Mouse (Mus musculus): ENCODE results near the gene Ces3a. TPM values are rescaled to one million over a fixed set of nuclear protein-coding genes. Genes with fewer than 3 reads are reported as not detected.
"Not testable (repeated sequence)": the region's sequence is repeated elsewhere in the genome, so short reads cannot be mapped to it uniquely, and the experiment has no call there.

Gene Ces3a
- polyA plus RNA-seq, 1 experiment from 2014 or later = not detected

- 72% methylated on average over 1 of the region's 1 CpGs for WGBS
- Histone ChIP-seq H3K4me3 (replicated peaks; ENCODE audit: low read depth, low read length) (no peak overlapping the region), H3K4me2 (ENCODE audit: low read length) (no peak overlapping the region), H3K9ac (replicated peaks; ENCODE audit: low read length) (no peak overlapping the region), H3K36me3 (ENCODE audit: control insufficient read depth, insufficient read depth, low read length) (no peaks in the 10 kb centered on the region), H3K27me3 (ENCODE audit: control insufficient read depth, insufficient read depth, low read length) (no peaks in the 10 kb centered on the region), H3K27ac (replicated peaks; ENCODE audit: low read depth, low read length) (no peak overlapping the region), H3K9me3 (ENCODE audit: control insufficient read depth, low read length) (no peaks in the 10 kb centered on the region), H3K4me1 (ENCODE audit: control insufficient read depth, insufficient read depth, low read length) (no peaks in the 10 kb centered on the region)
- ATAC-seq (ENCODE audit: low FRiP score, low TSS enrichment) = no peak
- DNase-seq = no peak
Observed at GRCm38 (mm10) chr8:105043510-105043909, 4.9 kb upstream of the Ces3a start.

- Histone ChIP-seq H3K4me3 (replicated peaks; ENCODE audit: low read depth, low read length) (no peak overlapping the region), H3K27me3 (ENCODE audit: control insufficient read depth, insufficient read depth, low read length) (no peaks in the 10 kb centered on the region), H3K9me3 (ENCODE audit: control insufficient read depth, low read length) (no peaks in the 10 kb centered on the region), H3K27ac (replicated peaks; ENCODE audit: low read depth, low read length) (no peak overlapping the region), H3K4me2 (ENCODE audit: low read length) (no peak overlapping the region), H3K36me3 (ENCODE audit: control insufficient read depth, insufficient read depth, low read length) (no peaks in the 10 kb centered on the region), H3K4me1 (ENCODE audit: control insufficient read depth, insufficient read depth, low read length) (no peaks in the 10 kb centered on the region), H3K9ac (replicated peaks; ENCODE audit: low read length) (no peak overlapping the region)
- no peak for ATAC-seq (ENCODE audit: low FRiP score, low TSS enrichment)
- 92% methylated on average over 3 of the region's 3 CpGs for WGBS
- no peak for DNase-seq
Observed at GRCm38 (mm10) chr8:105045824-105046401, 2.5 kb upstream of the Ces3a start.

GRCm38 (mm10) chr8:105056211-105056610, 7.8 kb downstream of the Ces3a start:
- no peaks in the 10 kb centered on the region for H3K4me1 ChIP-seq (ENCODE audit: control insufficient read depth, insufficient read depth, low read length)
- no peak overlapping the region for H3K27ac ChIP-seq (replicated peaks; ENCODE audit: low read depth, low read length)
- H3K27me3 ChIP-seq (ENCODE audit: control insufficient read depth, insufficient read depth, low read length) = no peaks in the 10 kb centered on the region
- no peaks in the 10 kb centered on the region for H3K36me3 ChIP-seq (ENCODE audit: control insufficient read depth, insufficient read depth, low read length)
- 91% methylated on average over 4 of the region's 4 CpGs for WGBS
- no peak overlapping the region for H3K4me2 ChIP-seq (ENCODE audit: low read length)
- ATAC-seq (ENCODE audit: low FRiP score, low TSS enrichment) (no peak), DNase-seq (no peak)
- H3K9ac ChIP-seq (replicated peaks; ENCODE audit: low read length) = no peak overlapping the region
- no peaks in the 10 kb centered on the region for H3K9me3 ChIP-seq (ENCODE audit: control insufficient read depth, low read length)
- no peak overlapping the region for H3K4me3 ChIP-seq (replicated peaks; ENCODE audit: low read depth, low read length)

DNA sequence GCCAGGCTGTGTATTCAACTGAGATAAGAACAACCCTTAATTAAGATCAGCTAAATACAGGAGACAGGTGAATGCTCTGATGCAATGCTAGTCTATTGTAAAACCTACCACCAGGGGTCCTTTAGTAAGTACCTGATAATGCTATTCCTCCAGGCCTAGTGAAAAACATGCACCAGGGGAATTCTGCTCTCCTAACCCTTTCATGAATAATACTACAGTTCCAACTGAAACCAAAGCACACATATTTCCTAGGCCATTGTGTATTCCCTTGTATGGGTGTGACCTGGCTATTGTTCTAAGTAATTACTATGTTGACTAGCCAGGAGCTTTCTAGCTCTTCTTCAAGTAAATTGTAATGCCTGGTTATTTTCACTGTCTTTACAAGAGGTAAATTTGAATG, 11.7 kb downstream of the Ces3a start:
- Histone ChIP-seq H3K4me1 (ENCODE audit: control insufficient read depth, insufficient read depth, low read length) (no peaks in the 10 kb centered on the region), H3K27ac (replicated peaks; ENCODE audit: low read depth, low read length) (no peak overlapping the region), H3K9ac (replicated peaks; ENCODE audit: low read length) (no peak overlapping the region), H3K4me2 (ENCODE audit: low read length) (no peak overlapping the region), H3K36me3 (ENCODE audit: control insufficient read depth, insufficient read depth, low read length) (no peaks in the 10 kb centered on the region), H3K27me3 (ENCODE audit: control insufficient read depth, insufficient read depth, low read length) (no peaks in the 10 kb centered on the region), H3K4me3 (replicated peaks; ENCODE audit: low read depth, low read length) (no peak overlapping the region), H3K9me3 (ENCODE audit: control insufficient read depth, low read length) (no peaks in the 10 kb centered on the region)
- no peak for DNase-seq
- ATAC-seq (ENCODE audit: low FRiP score, low TSS enrichment) = no peak

GRCm38 (mm10) chr8:105066761-105067160, 18.4 kb downstream of the Ces3a start:
- no peak for ATAC-seq (ENCODE audit: low FRiP score, low TSS enrichment)

GRCm38 (mm10) chr8:105067905-105068304, 19.5 kb downstream of the Ces3a start:
- not testable (repeated sequence) for H3K4me1 ChIP-seq (ENCODE audit: control insufficient read depth, insufficient read depth, low read length); DNase-seq; H3K27me3 ChIP-seq (ENCODE audit: control insufficient read depth, insufficient read depth, low read length); H3K36me3 ChIP-seq (ENCODE audit: control insufficient read depth, insufficient read depth, low read length); H3K4me3 ChIP-seq (replicated peaks; ENCODE audit: low read depth, low read length); H3K9me3 ChIP-seq (ENCODE audit: control insufficient read depth, low read length); H3K27ac ChIP-seq (replicated peaks; ENCODE audit: low read depth, low read length); H3K4me2 ChIP-seq (ENCODE audit: low read length); ATAC-seq (ENCODE audit: low FRiP score, low TSS enrichment); H3K9ac ChIP-seq (replicated peaks; ENCODE audit: low read length)
- 80% methylated on average over 7 of the region's 7 CpGs for WGBS

More at GRCm38 (mm10) chr8:105066761-105067160, 18.4 kb downstream of the Ces3a start:
- Histone ChIP-seq H3K9ac (replicated peaks; ENCODE audit: low read length) (no peak overlapping the region), H3K4me1 (ENCODE audit: control insufficient read depth, insufficient read depth, low read length) (no peaks in the 10 kb centered on the region), H3K27ac (replicated peaks; ENCODE audit: low read depth, low read length) (no peak overlapping the region), H3K4me3 (replicated peaks; ENCODE audit: low read depth, low read length) (no peak overlapping the region), H3K36me3 (ENCODE audit: control insufficient read depth, insufficient read depth, low read length) (no peaks in the 10 kb centered on the region), H3K4me2 (ENCODE audit: low read length) (no peak overlapping the region), H3K27me3 (ENCODE audit: control insufficient read depth, insufficient read depth, low read length) (no peaks in the 10 kb centered on the region), H3K9me3 (ENCODE audit: control insufficient read depth, low read length) (no peaks in the 10 kb centered on the region)
- 12% methylated on average over 1 of the region's 1 CpGs for WGBS
- peak; percentile 76 for DNase-seq

- no peak for DNase-seq
- no peak overlapping the region for H3K27ac ChIP-seq (replicated peaks; ENCODE audit: low read depth, low read length)
- no peaks in the 10 kb centered on the region for H3K36me3 ChIP-seq (ENCODE audit: control insufficient read depth, insufficient read depth, low read length)
- H3K4me3 ChIP-seq (replicated peaks; ENCODE audit: low read depth, low read length) = no peak overlapping the region
- no peaks in the 10 kb centered on the region for H3K27me3 ChIP-seq (ENCODE audit: control insufficient read depth, insufficient read depth, low read length)
- no peaks in the 10 kb centered on the region for H3K4me1 ChIP-seq (ENCODE audit: control insufficient read depth, insufficient read depth, low read length)
- ATAC-seq (ENCODE audit: low FRiP score, low TSS enrichment) = no peak
- H3K9me3 ChIP-seq (ENCODE audit: control insufficient read depth, low read length) = no peaks in the 10 kb centered on the region; the same call in 1 of the 2 replicates
- no peak overlapping the region for H3K9ac ChIP-seq (replicated peaks; ENCODE audit: low read length)
- no peak overlapping the region for H3K4me2 ChIP-seq (ENCODE audit: low read length)
Observed at GRCm38 (mm10) chr8:105068971-105069370, 20.6 kb downstream of the Ces3a start.

- H3K4me1 ChIP-seq (ENCODE audit: control insufficient read depth, insufficient read depth, low read length) = no peaks in the 10 kb centered on the region
- no peak overlapping the region for H3K4me2 ChIP-seq (ENCODE audit: low read length)
- no peaks in the 10 kb centered on the region; the same call in 1 of the 2 replicates for H3K9me3 ChIP-seq (ENCODE audit: control insufficient read depth, low read length)
- DNase-seq = no peak
- no peak overlapping the region for H3K27ac ChIP-seq (replicated peaks; ENCODE audit: low read depth, low read length)
- WGBS = 94% methylated on average over 4 of the region's 4 CpGs
- no peak overlapping the region for H3K4me3 ChIP-seq (replicated peaks; ENCODE audit: low read depth, low read length)
- no peak for ATAC-seq (ENCODE audit: low FRiP score, low TSS enrichment)
- H3K36me3 ChIP-seq (ENCODE audit: control insufficient read depth, insufficient read depth, low read length) = no peaks in the 10 kb centered on the region
- H3K9ac ChIP-seq (replicated peaks; ENCODE audit: low read length) = no peak overlapping the region
- H3K27me3 ChIP-seq (ENCODE audit: control insufficient read depth, insufficient read depth, low read length) = no peaks in the 10 kb centered on the region
Observed at GRCm38 (mm10) chr8:105076601-105077000, 28.2 kb downstream of the Ces3a start.

- Histone ChIP-seq H3K9ac (replicated peaks; ENCODE audit: low read length) (no peak overlapping the region), H3K4me1 (ENCODE audit: control insufficient read depth, insufficient read depth, low read length) (no peaks in the 10 kb centered on the region), H3K4me3 (replicated peaks; ENCODE audit: low read depth, low read length) (no peak overlapping the region), H3K9me3 (ENCODE audit: control insufficient read depth, low read length) (no peaks in the 10 kb centered on the region; the same call in 1 of the 2 replicates), H3K27ac (replicated peaks; ENCODE audit: low read depth, low read length) (no peak overlapping the region), H3K36me3 (ENCODE audit: control insufficient read depth, insufficient read depth, low read length) (no peaks in the 10 kb centered on the region), H3K4me2 (ENCODE audit: low read length) (no peak overlapping the region), H3K27me3 (ENCODE audit: control insufficient read depth, insufficient read depth, low read length) (no peaks in the 10 kb centered on the region)
- 72% methylated on average over 6 of the region's 6 CpGs for WGBS
- DNase-seq (no peak), ATAC-seq (ENCODE audit: low FRiP score, low TSS enrichment) (no peak)
Observed at GRCm38 (mm10) chr8:105077071-105077470, 28.7 kb downstream of the Ces3a start.

Measured in midbrain, embryonic 14.5 days (tissue).